Mouse (Mus musculus) small intestine, adult 2 months (tissue): Measurements from ENCODE around the gene Mrpl52.
A peak's percentile ranks its signal among the peaks of the same experiment; 100 is the strongest.

Experiments
- CTCF ChIP-seq: fragments of 200-500 bp; IDR thresholded peaks from 2 replicates; pipeline ENCODE4 v1.5.1; 2012; ENCODE audit warnings: low read depth, mild to moderate bottlenecking, control low read depth, inconsistent platforms, low read length, moderate library complexity, mixed read lengths; ENCODE audit not compliant: insufficient replicate concordance, insufficient read length; ENCODE audit errors: extremely low read depth
- POLR2A ChIP-seq: fragments of 200-500 bp; IDR thresholded peaks from 2 replicates; pipeline ENCODE4 v1.6.1; 2012; ENCODE audit warnings: low read depth, mild to moderate bottlenecking, control low read depth, inconsistent platforms, low read length, moderate library complexity

- peak; percentile 47; the same call in 1 of the 2 replicates for TF ChIP-seq POLR2A
- no peak for TF ChIP-seq CTCF
These were observed 17.6 kb upstream of the Mrpl52 start for GRCm38 (mm10) chr14:54409057-54409645.
